Mouse (Mus musculus): ENCODE data around the gene Dcdc2a.

DNA sequence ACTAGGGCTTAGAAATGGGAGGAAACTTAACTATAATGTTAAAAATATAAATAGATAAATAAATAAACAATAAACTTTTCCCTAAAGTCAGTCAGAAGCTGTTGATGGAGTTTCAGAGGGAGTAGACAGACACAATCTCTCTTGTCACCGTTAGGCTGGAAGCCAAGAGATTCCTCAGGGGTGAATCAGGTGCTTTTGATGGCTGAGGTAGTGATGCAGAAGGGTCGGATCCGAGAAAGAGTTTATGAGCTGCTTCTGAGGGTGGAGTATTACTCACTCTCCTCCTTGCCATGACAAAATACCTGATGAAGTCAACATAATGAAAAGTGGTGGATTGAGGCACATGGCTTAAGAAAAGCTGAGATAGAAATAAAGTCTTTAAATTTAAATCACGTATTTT, 15.0 kb downstream of the Dcdc2a start:
- TF ChIP-seq POLR2A (IDR thresholded peaks at IDR 0.05; ENCODE audit: borderline replicate concordance, insufficient read depth, low read length): no peak
- no peak for TF ChIP-seq CTCF (IDR thresholded peaks at IDR 0.05; ENCODE audit: borderline replicate concordance, insufficient read depth, low read depth, low read length)

Measured in cerebellum, adult 2 months (tissue).